Mouse (Mus musculus): ENCODE measurements around the gene Thsd7b. TPM values are rescaled to one million over a fixed set of nuclear protein-coding genes. Genes with fewer than 3 reads are reported as not detected.
A peak's percentile ranks its signal among the peaks of the same experiment; 100 is the strongest.

Thsd7b gene
- polyA plus RNA-seq, 1 experiment from 2014 or later, result 0.32 TPM

GRCm38 (mm10) chr1:129898121-129898520, 625.0 kb downstream of the Thsd7b start:
- Histone ChIP-seq H3K9ac (ENCODE audit: low read depth, low read length) (no peak overlapping the region), H3K36me3 (ENCODE audit: control insufficient read depth, insufficient read depth) (no peaks in the 10 kb centered on the region), H3K27me3 (ENCODE audit: control insufficient read depth, insufficient read depth, low read depth, low read length) (no peaks in the 10 kb centered on the region), H3K4me2 (ENCODE audit: low read depth, low read length) (no peak overlapping the region), H3K9me3 (replicated peaks; ENCODE audit: control insufficient read depth, low read length) (no peaks in the 10 kb centered on the region), H3K27ac (ENCODE audit: low read length) (no peak overlapping the region), H3K4me3 (ENCODE audit: low read depth, low read length) (no peak overlapping the region), H3K4me1 (ENCODE audit: control insufficient read depth, low read depth, low read length) (no peaks in the 10 kb centered on the region)
- ATAC-seq (ENCODE audit: low read depth), result no peak
- WGBS (ENCODE audit: insufficient replicate concordance), result 58% methylated on average over 5 of the region's 5 CpGs

GRCm38 (mm10) chr1:129915484-129915883, 642.4 kb downstream of the Thsd7b start:
- Histone ChIP-seq H3K9ac (ENCODE audit: low read depth, low read length) (no peak overlapping the region), H3K4me1 (ENCODE audit: control insufficient read depth, low read depth, low read length) (no peaks in the 10 kb centered on the region), H3K9me3 (replicated peaks; ENCODE audit: control insufficient read depth, low read length) (no peaks in the 10 kb centered on the region), H3K4me3 (ENCODE audit: low read depth, low read length) (no peak overlapping the region), H3K27me3 (ENCODE audit: control insufficient read depth, insufficient read depth, low read depth, low read length) (no peaks in the 10 kb centered on the region), H3K4me2 (ENCODE audit: low read depth, low read length) (no peak overlapping the region), H3K36me3 (ENCODE audit: control insufficient read depth, insufficient read depth) (no peaks in the 10 kb centered on the region), H3K27ac (ENCODE audit: low read length) (no peak overlapping the region)
- no peak for ATAC-seq (ENCODE audit: low read depth)
- WGBS (ENCODE audit: insufficient replicate concordance), result 47% methylated on average over 4 of the region's 4 CpGs

- H3K27ac ChIP-seq (ENCODE audit: low read length), result no peak overlapping the region
- no peak overlapping the region for H3K9ac ChIP-seq (ENCODE audit: low read depth, low read length)
- 77% methylated on average over 1 of the region's 1 CpGs for WGBS (ENCODE audit: insufficient replicate concordance)
- no peaks in the 10 kb centered on the region for H3K27me3 ChIP-seq (ENCODE audit: control insufficient read depth, insufficient read depth, low read depth, low read length)
- H3K4me2 ChIP-seq (ENCODE audit: low read depth, low read length), result no peak overlapping the region
- no peaks in the 10 kb centered on the region for H3K4me1 ChIP-seq (ENCODE audit: control insufficient read depth, low read depth, low read length)
- no peaks in the 10 kb centered on the region for H3K36me3 ChIP-seq (ENCODE audit: control insufficient read depth, insufficient read depth)
- H3K9me3 ChIP-seq (replicated peaks; ENCODE audit: control insufficient read depth, low read length), result no peaks in the 10 kb centered on the region
- no peak overlapping the region for H3K4me3 ChIP-seq (ENCODE audit: low read depth, low read length)
- ATAC-seq (ENCODE audit: low read depth), result no peak
These were observed 644.5 kb downstream of the Thsd7b start for GRCm38 (mm10) chr1:129917568-129917967.

- H3K4me2 ChIP-seq (ENCODE audit: low read depth, low read length), result no peak overlapping the region
- H3K27me3 ChIP-seq (ENCODE audit: control insufficient read depth, insufficient read depth, low read depth, low read length), result no peaks in the 10 kb centered on the region
- H3K27ac ChIP-seq (ENCODE audit: low read length), result no peak overlapping the region
- no peak for ATAC-seq (ENCODE audit: low read depth)
- H3K36me3 ChIP-seq (ENCODE audit: control insufficient read depth, insufficient read depth), result no peaks in the 10 kb centered on the region
- no peaks in the 10 kb centered on the region for H3K4me1 ChIP-seq (ENCODE audit: control insufficient read depth, low read depth, low read length)
- no peak overlapping the region for H3K9ac ChIP-seq (ENCODE audit: low read depth, low read length)
- 17% methylated on average over 1 of the region's 1 CpGs for WGBS (ENCODE audit: insufficient replicate concordance)
- no peaks in the 10 kb centered on the region for H3K9me3 ChIP-seq (replicated peaks; ENCODE audit: control insufficient read depth, low read length)
- H3K4me3 ChIP-seq (ENCODE audit: low read depth, low read length), result no peak overlapping the region
These were observed 646.3 kb downstream of the Thsd7b start for GRCm38 (mm10) chr1:129919385-129919784.

DNA sequence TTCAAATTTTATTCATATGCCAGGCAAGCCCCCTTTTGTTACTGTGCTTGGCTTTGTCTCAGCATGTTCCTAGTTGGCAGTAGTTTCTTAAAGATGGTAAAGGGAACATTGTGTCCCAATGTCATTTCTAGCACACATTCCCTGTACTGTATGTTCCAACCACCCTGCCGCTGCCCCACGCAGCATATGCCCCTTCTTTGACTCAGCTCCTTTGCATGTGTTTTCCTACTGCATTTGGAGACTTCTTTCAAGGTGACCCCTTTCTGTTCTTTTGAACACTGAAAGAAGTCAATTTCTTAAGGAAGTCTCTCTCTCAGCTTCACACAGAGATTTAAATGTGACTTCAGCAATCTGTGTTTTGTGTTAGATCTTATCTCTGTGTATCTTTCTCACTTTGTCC, 657.9 kb downstream of the Thsd7b start:
- Histone ChIP-seq H3K9ac (ENCODE audit: low read depth, low read length) (no peak overlapping the region), H3K27ac (ENCODE audit: low read length) (no peak overlapping the region), H3K36me3 (ENCODE audit: control insufficient read depth, insufficient read depth) (no peaks in the 10 kb centered on the region), H3K4me2 (ENCODE audit: low read depth, low read length) (no peak overlapping the region), H3K4me1 (ENCODE audit: control insufficient read depth, low read depth, low read length) (no peaks in the 10 kb centered on the region), H3K4me3 (ENCODE audit: low read depth, low read length) (no peak overlapping the region), H3K27me3 (ENCODE audit: control insufficient read depth, insufficient read depth, low read depth, low read length) (no peaks in the 10 kb centered on the region), H3K9me3 (replicated peaks; ENCODE audit: control insufficient read depth, low read length) (no peaks in the 10 kb centered on the region)
- WGBS (ENCODE audit: insufficient replicate concordance), result 71% methylated on average over 2 of the region's 2 CpGs
- ATAC-seq (ENCODE audit: low read depth), result no peak

GRCm38 (mm10) chr1:129943116-129943515, 670.0 kb downstream of the Thsd7b start:
- H3K4me3 ChIP-seq (ENCODE audit: low read depth, low read length), result no peak overlapping the region
- H3K9me3 ChIP-seq (replicated peaks; ENCODE audit: control insufficient read depth, low read length), result no peaks in the 10 kb centered on the region
- H3K4me1 ChIP-seq (ENCODE audit: control insufficient read depth, low read depth, low read length), result no peaks in the 10 kb centered on the region; the same call in 1 of the 2 replicates
- no peak overlapping the region for H3K27ac ChIP-seq (ENCODE audit: low read length)
- no peak overlapping the region for H3K9ac ChIP-seq (ENCODE audit: low read depth, low read length)
- no peaks in the 10 kb centered on the region for H3K36me3 ChIP-seq (ENCODE audit: control insufficient read depth, insufficient read depth)
- no peaks in the 10 kb centered on the region for H3K27me3 ChIP-seq (ENCODE audit: control insufficient read depth, insufficient read depth, low read depth, low read length)
- no peak for ATAC-seq (ENCODE audit: low read depth)
- no peak overlapping the region for H3K4me2 ChIP-seq (ENCODE audit: low read depth, low read length)
- WGBS (ENCODE audit: insufficient replicate concordance), result 64% methylated on average over 9 of the region's 9 CpGs

GRCm38 (mm10) chr1:129947026-129947425, 673.9 kb downstream of the Thsd7b start:
- H3K27me3 ChIP-seq (ENCODE audit: control insufficient read depth, insufficient read depth, low read depth, low read length), result no peaks in the 10 kb centered on the region
- no peaks in the 10 kb centered on the region; the same call in 1 of the 2 replicates for H3K4me1 ChIP-seq (ENCODE audit: control insufficient read depth, low read depth, low read length)
- H3K27ac ChIP-seq (ENCODE audit: low read length), result no peak overlapping the region
- H3K9me3 ChIP-seq (replicated peaks; ENCODE audit: control insufficient read depth, low read length), result no peaks in the 10 kb centered on the region
- H3K36me3 ChIP-seq (ENCODE audit: control insufficient read depth, insufficient read depth), result no peaks in the 10 kb centered on the region
- no peak overlapping the region for H3K9ac ChIP-seq (ENCODE audit: low read depth, low read length)
- peak; percentile 67 for ATAC-seq (ENCODE audit: low read depth)
- no peak overlapping the region for H3K4me2 ChIP-seq (ENCODE audit: low read depth, low read length)
- 23% methylated on average over 4 of the region's 4 CpGs for WGBS (ENCODE audit: insufficient replicate concordance)
- no peak overlapping the region for H3K4me3 ChIP-seq (ENCODE audit: low read depth, low read length)

GRCm38 (mm10) chr1:129955478-129955877, 682.4 kb downstream of the Thsd7b start:
- Histone ChIP-seq H3K27ac (ENCODE audit: low read length) (no peak overlapping the region), H3K4me3 (ENCODE audit: low read depth, low read length) (no peak overlapping the region), H3K4me2 (ENCODE audit: low read depth, low read length) (no peak overlapping the region), H3K9ac (ENCODE audit: low read depth, low read length) (no peak overlapping the region), H3K27me3 (ENCODE audit: control insufficient read depth, insufficient read depth, low read depth, low read length) (no peaks in the 10 kb centered on the region), H3K36me3 (ENCODE audit: control insufficient read depth, insufficient read depth) (no peaks in the 10 kb centered on the region), H3K4me1 (ENCODE audit: control insufficient read depth, low read depth, low read length) (peaks cover 15% of the 10 kb centered on the region), H3K9me3 (replicated peaks; ENCODE audit: control insufficient read depth, low read length) (no peaks in the 10 kb centered on the region)
- WGBS (ENCODE audit: insufficient replicate concordance), result 50% methylated on average over 1 of the region's 1 CpGs
- no peak for ATAC-seq (ENCODE audit: low read depth)

DNA sequence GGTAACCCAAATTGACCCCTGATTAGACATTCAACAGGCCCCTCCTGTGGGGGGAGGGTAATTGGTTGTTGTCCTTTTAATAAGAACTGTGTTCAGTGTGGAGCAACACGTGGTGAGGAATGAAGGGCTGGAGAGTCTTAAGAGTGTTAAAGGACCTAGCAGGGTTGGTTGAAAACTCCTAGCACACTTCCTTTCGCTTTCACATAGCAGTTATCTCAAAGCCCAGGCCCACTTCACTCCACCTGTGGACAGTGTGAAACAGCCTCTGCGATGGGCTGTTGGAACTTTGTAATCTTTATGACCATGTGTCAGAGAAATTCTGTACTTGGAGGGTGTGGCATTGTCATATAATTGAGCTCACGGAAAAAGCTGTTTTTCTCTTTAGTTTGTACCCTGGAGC, 683.5 kb downstream of the Thsd7b start:
- Histone ChIP-seq H3K9me3 (replicated peaks; ENCODE audit: control insufficient read depth, low read length) (no peaks in the 10 kb centered on the region), H3K27me3 (ENCODE audit: control insufficient read depth, insufficient read depth, low read depth, low read length) (no peaks in the 10 kb centered on the region), H3K36me3 (ENCODE audit: control insufficient read depth, insufficient read depth) (no peaks in the 10 kb centered on the region), H3K27ac (ENCODE audit: low read length) (peak overlapping the region; percentile 82), H3K4me1 (ENCODE audit: control insufficient read depth, low read depth, low read length) (peaks cover 15% of the 10 kb centered on the region), H3K4me3 (ENCODE audit: low read depth, low read length) (0 out of 2 replicates have a peak overlapping the region, but pooled peaks have one; percentile 6), H3K4me2 (ENCODE audit: low read depth, low read length) (peak overlapping the region; percentile 45), H3K9ac (ENCODE audit: low read depth, low read length) (no peak overlapping the region; the same call in 1 of the 2 replicates)
- ATAC-seq (ENCODE audit: low read depth), result peak; percentile 93
- WGBS (ENCODE audit: insufficient replicate concordance), result 17% methylated on average over 4 of the region's 4 CpGs

Data from liver, embryonic 16.5 days (tissue).